Mouse (Mus musculus) myocyte (in vitro differentiated cells): ENCODE data around the gene Spdye4b. TPM values are rescaled to one million over a fixed set of nuclear protein-coding genes. Genes with fewer than 3 reads are reported as not detected.
"Not testable (repeated sequence)": the region's sequence is repeated elsewhere in the genome, so short reads cannot be mapped to it uniquely, and the experiment has no call there.

Experiments
- H3K27me3 ChIP-seq: one replicate; pipeline ENCODE4 v1.6.1; 2011; ENCODE audit not compliant: control insufficient read depth, insufficient read depth, insufficient read length
- H3K36me3 ChIP-seq: one replicate; pipeline ENCODE4 v1.6.1; 2011; ENCODE audit not compliant: control insufficient read depth, insufficient read depth
- H3K4me2 ChIP-seq: one replicate; pipeline ENCODE4 v1.6.1; 2011; ENCODE audit warnings: low read depth, control low read depth
- H3K4me3 ChIP-seq: one replicate; pipeline ENCODE4 v1.5.1; 2011; ENCODE audit warnings: mild to moderate bottlenecking, control low read depth, moderate library complexity
- H3K79me2 ChIP-seq: one replicate; pipeline ENCODE4 v1.6.1; 2011; ENCODE audit not compliant: control insufficient read depth, insufficient read depth
- H3ac ChIP-seq: one replicate; pipeline ENCODE4 v1.6.1; 2011; ENCODE audit not compliant: control insufficient read depth, insufficient read length
- CEBPB ChIP-seq: IDR thresholded peaks from 2 replicates; pipeline ENCODE4 v1.6.1; 2011; ENCODE audit warnings: mild to moderate bottlenecking, moderate library complexity; ENCODE audit not compliant: poor library complexity, insufficient read depth, severe bottlenecking
- E2F4 ChIP-seq: IDR thresholded peaks from one replicate; pipeline ENCODE4 v1.6.1; 2011; ENCODE audit warnings: mild to moderate bottlenecking, control low read depth, moderate library complexity; ENCODE audit not compliant: insufficient read depth
- MAX ChIP-seq: IDR thresholded peaks from one replicate; pipeline ENCODE4 v1.6.1; 2011; ENCODE audit warnings: low read depth, mild to moderate bottlenecking, control low read depth
- MYOD1 ChIP-seq, 3 experiments: IDR thresholded peaks; one replicate each; pipeline ENCODE4 v1.6.1; 2011; ENCODE audit warnings: control low read depth in 2 of 3, low read depth in 2 of 3, mild to moderate bottlenecking in 2 of 3, moderate library complexity in 1 of 3; ENCODE audit not compliant: insufficient read length in 2 of 3, control insufficient read depth in 1 of 3
- MYOG ChIP-seq, 3 experiments: IDR thresholded peaks; one replicate each; pipeline ENCODE4 v1.6.1; 2011; ENCODE audit warnings: control low read depth in 2 of 3, low read depth in 2 of 3, mild to moderate bottlenecking in 2 of 3; ENCODE audit not compliant: insufficient read length in 2 of 3, control insufficient read depth in 1 of 3, insufficient read depth in 1 of 3
- POLR2A ChIP-seq: IDR thresholded peaks from one replicate; pipeline ENCODE4 v1.6.1; 2011; ENCODE audit warnings: low read depth, mild to moderate bottlenecking, control low read depth, moderate library complexity; ENCODE audit not compliant: insufficient read length
- POLR2AphosphoS2 ChIP-seq: IDR thresholded peaks from one replicate; pipeline ENCODE4 v1.6.1; 2011; ENCODE audit warnings: low read depth, control low read depth; ENCODE audit not compliant: insufficient read length
- REST ChIP-seq: IDR thresholded peaks from one replicate; pipeline ENCODE4 v1.6.1; 2011; ENCODE audit warnings: mild to moderate bottlenecking, control low read depth, moderate library complexity; ENCODE audit not compliant: insufficient read depth, insufficient read length
- SRF ChIP-seq: IDR thresholded peaks from one replicate; pipeline ENCODE4 v1.6.1; 2011; ENCODE audit warnings: low read depth; ENCODE audit not compliant: control insufficient read depth, insufficient read length
- TCF12 ChIP-seq: IDR thresholded peaks from one replicate; pipeline ENCODE4 v1.6.1; 2011; ENCODE audit warnings: mild to moderate bottlenecking, control low read depth; ENCODE audit not compliant: poor library complexity, insufficient read depth, severe bottlenecking
- TCF3 ChIP-seq: IDR thresholded peaks from one replicate; pipeline ENCODE4 v1.6.1; 2011; ENCODE audit warnings: low read depth, control low read depth; ENCODE audit not compliant: insufficient read length
- USF1 ChIP-seq: IDR thresholded peaks from one replicate; pipeline ENCODE4 v1.6.1; 2011; ENCODE audit warnings: low read depth, mild to moderate bottlenecking, control low read depth, moderate library complexity
- polyA plus RNA-seq: library from polyadenylated mRNA; unstranded; fragments of >200 nt; fragmentation: generic; extraction: Trizol; gene quantifications from one replicate; pipeline ENCODE4 v1.2.1, GENCODE M21; 2012; ENCODE audit warnings: missing spikeins

Gene Spdye4b
- polyA plus RNA-seq, 1 experiment, result not detected

DNA sequence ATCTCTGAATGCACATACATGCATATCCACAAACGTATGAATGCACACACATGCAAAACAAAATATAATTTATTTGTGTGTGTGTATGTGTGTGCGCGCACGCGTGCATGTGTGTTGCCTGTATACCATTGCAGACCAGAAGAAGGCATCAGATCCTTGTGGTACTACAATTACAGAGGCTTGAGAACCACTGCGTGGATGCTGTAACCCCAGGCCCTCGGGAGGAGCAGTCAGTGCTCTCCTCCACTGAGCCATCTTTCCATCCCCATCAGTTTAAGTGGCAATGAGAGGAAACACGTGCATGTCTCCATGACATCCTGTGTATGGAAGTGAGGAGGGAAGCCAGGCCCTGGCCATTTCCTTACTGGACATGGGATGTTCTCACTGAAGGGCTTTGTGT lies 12.0 kb downstream of the Spdye4b start:
- TF ChIP-seq E2F4, result no peak
- TF ChIP-seq MAX, result no peak
- no peak for TF ChIP-seq TCF12
- TF ChIP-seq USF1, result no peak
- no peak for TF ChIP-seq MYOD1 (IDR thresholded peaks at IDR 0.05; ENCODE audit: control insufficient read depth in 1 of 3, insufficient read length in 2 of 3, low read depth in 2 of 3)
- TF ChIP-seq TCF3, result no peak
- TF ChIP-seq CEBPB, result no peak
- no peak for TF ChIP-seq MYOG (IDR thresholded peaks at IDR 0.05; ENCODE audit: control insufficient read depth in 1 of 3, insufficient read depth in 1 of 3, insufficient read length in 2 of 3, low read depth in 2 of 3)
- TF ChIP-seq REST, result no peak
- TF ChIP-seq SRF, result no peak
- Histone ChIP-seq H3K4me3 (no peak overlapping the region), H3ac (no peak overlapping the region), H3K79me2 (no peaks in the 10 kb centered on the region), H3K4me2 (no peak overlapping the region), H3K27me3 (peaks cover 11% of the 10 kb centered on the region), H3K36me3 (no peaks in the 10 kb centered on the region)

DNA sequence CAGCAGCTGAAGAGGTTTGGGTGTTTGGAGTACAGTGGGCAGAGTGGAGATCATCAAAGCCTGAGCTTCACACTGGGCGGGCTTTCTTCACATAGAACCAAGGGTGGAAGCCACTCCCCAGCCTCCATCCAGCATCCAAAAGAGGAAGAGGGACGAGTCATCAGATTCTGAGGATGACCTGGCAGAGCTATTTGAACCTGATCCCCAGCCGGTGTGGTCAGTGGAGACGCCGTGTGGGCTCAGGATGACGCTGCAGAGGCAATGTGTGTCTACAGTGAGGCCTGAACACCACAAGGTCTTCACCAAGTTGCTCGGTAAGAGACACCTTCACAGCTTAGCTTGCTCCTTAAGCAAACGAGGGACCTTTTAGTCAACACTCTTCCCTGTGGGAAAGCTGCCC lies 13.9 kb downstream of the Spdye4b start:
- H3K4me3 ChIP-seq, H3K79me2 ChIP-seq, H3ac ChIP-seq, H3K4me2 ChIP-seq, H3K36me3 ChIP-seq: not testable (repeated sequence)
- peaks cover 11% of the 10 kb centered on the region for H3K27me3 ChIP-seq

DNA sequence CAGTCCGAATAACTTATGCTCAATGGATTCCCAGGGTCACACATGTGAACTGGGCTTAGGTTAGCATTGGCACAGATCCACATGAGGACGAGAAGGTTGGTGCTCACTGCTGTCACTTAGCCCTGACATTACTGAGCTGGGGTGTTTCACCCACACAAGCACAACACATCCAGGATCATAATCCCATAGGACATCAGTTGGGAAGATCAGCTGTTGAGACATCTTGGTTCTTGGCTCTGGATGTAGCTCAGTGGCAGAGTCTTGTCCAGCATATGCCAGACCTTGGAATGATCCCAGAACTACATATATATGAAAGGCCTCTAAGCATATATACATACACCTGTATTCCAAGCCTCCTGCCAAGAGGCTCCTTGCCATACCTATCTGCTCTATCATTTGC lies 14.3 kb downstream of the Spdye4b start:
- TF ChIP-seq TCF12 (no peak), POLR2A (no peak), POLR2AphosphoS2 (no peak), USF1 (no peak), CEBPB (no peak), MAX (no peak), TCF3 (no peak), MYOD1 (IDR thresholded peaks at IDR 0.05; ENCODE audit: control insufficient read depth in 1 of 3, insufficient read length in 2 of 3, low read depth in 2 of 3) (no peak), E2F4 (no peak), SRF (no peak), REST (no peak), MYOG (IDR thresholded peaks at IDR 0.05; ENCODE audit: control insufficient read depth in 1 of 3, insufficient read depth in 1 of 3, insufficient read length in 2 of 3, low read depth in 2 of 3) (no peak)
- Histone ChIP-seq H3K79me2 (no peaks in the 10 kb centered on the region), H3K4me3 (no peak overlapping the region), H3K36me3 (no peaks in the 10 kb centered on the region), H3K4me2 (no peak overlapping the region), H3K27me3 (peaks cover 11% of the 10 kb centered on the region), H3ac (no peak overlapping the region)

DNA sequence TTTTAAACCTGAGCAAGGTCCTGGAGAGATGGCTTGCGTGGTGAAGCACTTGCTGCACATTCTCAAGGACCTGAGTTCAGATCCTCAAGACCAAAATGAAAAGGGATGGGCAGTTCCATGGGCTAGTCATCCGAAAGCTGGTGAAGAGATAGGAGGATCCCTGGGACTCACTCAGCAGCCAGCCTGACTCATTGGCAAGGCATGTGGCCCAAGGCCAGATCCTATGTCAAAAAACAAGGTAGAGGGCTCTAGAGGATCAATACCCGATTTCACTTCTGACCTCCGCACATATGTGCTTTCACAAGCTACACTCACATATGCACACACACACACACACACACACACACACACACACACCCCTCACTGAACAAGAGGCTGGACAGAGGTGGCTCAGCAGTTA lies 15.7 kb downstream of the Spdye4b start:
- no peak overlapping the region for H3ac ChIP-seq
- H3K36me3 ChIP-seq, result no peaks in the 10 kb centered on the region
- TF ChIP-seq E2F4, result no peak
- no peak for TF ChIP-seq USF1
- no peaks in the 10 kb centered on the region for H3K79me2 ChIP-seq
- peaks cover 5% of the 10 kb centered on the region for H3K27me3 ChIP-seq
- H3K4me3 ChIP-seq, result no peak overlapping the region
- H3K4me2 ChIP-seq, result no peak overlapping the region

DNA sequence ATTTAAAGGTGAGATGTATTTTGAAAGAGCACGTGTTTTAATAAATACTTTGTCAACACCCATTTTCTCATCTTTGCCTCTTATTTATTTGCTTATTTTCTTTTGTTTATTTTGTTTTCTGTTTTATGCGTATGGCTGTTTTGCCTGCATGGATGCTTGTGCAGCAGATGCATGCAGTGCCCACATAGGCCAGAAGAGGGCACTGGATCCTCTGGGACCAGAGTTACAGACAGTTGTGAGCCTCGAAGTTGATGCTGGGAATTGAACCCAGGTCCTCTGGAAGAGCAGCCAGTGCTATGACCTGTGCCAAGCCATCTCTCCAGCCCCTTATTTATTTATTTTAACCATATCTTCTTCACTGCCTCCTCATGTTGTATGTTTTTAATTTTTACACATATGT lies 24.2 kb downstream of the Spdye4b start:
- Histone ChIP-seq H3K27me3 (no peaks in the 10 kb centered on the region), H3K4me2 (no peak overlapping the region), H3ac (no peak overlapping the region), H3K36me3 (no peaks in the 10 kb centered on the region), H3K4me3 (no peak overlapping the region), H3K79me2 (no peaks in the 10 kb centered on the region)
- TF ChIP-seq MAX, result no peak
- no peak for TF ChIP-seq SRF
- no peak for TF ChIP-seq TCF3
- TF ChIP-seq MYOD1 (IDR thresholded peaks at IDR 0.05; ENCODE audit: control insufficient read depth in 1 of 3, insufficient read length in 2 of 3, low read depth in 2 of 3), result no peak
- TF ChIP-seq MYOG (IDR thresholded peaks at IDR 0.05; ENCODE audit: control insufficient read depth in 1 of 3, insufficient read depth in 1 of 3, insufficient read length in 2 of 3, low read depth in 2 of 3), result no peak
- TF ChIP-seq USF1, result no peak
- TF ChIP-seq POLR2A, result no peak
- no peak for TF ChIP-seq CEBPB
- TF ChIP-seq REST, result no peak
- TF ChIP-seq POLR2AphosphoS2, result no peak
- TF ChIP-seq TCF12, result no peak
- no peak for TF ChIP-seq E2F4

DNA sequence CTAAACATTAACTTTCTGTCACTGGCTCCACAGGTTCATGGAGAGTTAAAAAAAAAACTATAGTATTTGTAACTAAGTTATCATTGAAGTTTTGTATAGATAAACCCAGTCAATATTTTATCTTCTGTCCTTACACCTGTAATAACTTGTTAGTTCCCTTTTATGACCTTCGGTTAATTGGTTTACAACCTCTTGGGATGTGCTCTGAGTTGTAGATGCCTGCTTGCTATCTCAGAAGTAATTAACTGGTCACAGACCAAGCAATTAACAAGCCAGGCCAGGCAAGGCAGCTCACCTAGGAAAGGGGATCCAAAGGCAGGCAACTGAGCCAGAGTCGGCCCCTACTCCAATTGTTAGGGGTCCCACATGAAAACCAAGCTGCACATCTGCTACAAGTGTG lies 33.0 kb downstream of the Spdye4b start:
- Histone ChIP-seq H3K4me3 (no peak overlapping the region), H3ac (no peak overlapping the region), H3K27me3 (peaks cover 15% of the 10 kb centered on the region), H3K79me2 (no peaks in the 10 kb centered on the region), H3K4me2 (no peak overlapping the region), H3K36me3 (no peaks in the 10 kb centered on the region)
- TF ChIP-seq MAX (no peak), MYOD1 (IDR thresholded peaks at IDR 0.05; ENCODE audit: control insufficient read depth in 1 of 3, insufficient read length in 2 of 3, low read depth in 2 of 3) (no peak)
